Mouse (Mus musculus) layer of hippocampus, postnatal 14 days (tissue): Measurements from ENCODE around the gene Slc44a5. TPM values are rescaled to one million over a fixed set of nuclear protein-coding genes. Genes with fewer than 3 reads are reported as not detected.
A peak's percentile ranks its signal among the peaks of the same experiment; 100 is the strongest.

Experiments used
- DNase-seq, 2 experiments: peaks; one replicate each; pipeline ENCODE4 v3.0.0; 2021 to 2022; ENCODE audit warnings: low spot score in 2 of 2, mixed read lengths in 1 of 2
- long read RNA-seq, 2 experiments: library from polyadenylated mRNA; stranded (forward); transcript quantifications; one replicate each; pipeline ENCODE4 v2.0.0; 2021
- total RNA-seq, 2 experiments: library from RNA; stranded (reverse); gene quantifications; 2 replicates each; pipeline ENCODE4 v1.2.3; 2021

The Slc44a5 gene
- total RNA-seq = 10 to 100 TPM; 43.2 to 44.9 TPM
- long read RNA-seq, experiment 1, full-length matches to known transcripts = 2 of 9 reads
- long read RNA-seq, experiment 1, partial matches to known transcripts = 5 of 9 reads
- long read RNA-seq, experiment 1, other reads (novel, unspliced or antisense) = 2 of 9 reads
- long read RNA-seq, experiment 2, full-length matches to known transcripts = 3 of 16 reads
- long read RNA-seq, experiment 2, partial matches to known transcripts = 2 of 16 reads
- long read RNA-seq, experiment 2, other reads (novel, unspliced or antisense) = 11 of 16 reads

DNA sequence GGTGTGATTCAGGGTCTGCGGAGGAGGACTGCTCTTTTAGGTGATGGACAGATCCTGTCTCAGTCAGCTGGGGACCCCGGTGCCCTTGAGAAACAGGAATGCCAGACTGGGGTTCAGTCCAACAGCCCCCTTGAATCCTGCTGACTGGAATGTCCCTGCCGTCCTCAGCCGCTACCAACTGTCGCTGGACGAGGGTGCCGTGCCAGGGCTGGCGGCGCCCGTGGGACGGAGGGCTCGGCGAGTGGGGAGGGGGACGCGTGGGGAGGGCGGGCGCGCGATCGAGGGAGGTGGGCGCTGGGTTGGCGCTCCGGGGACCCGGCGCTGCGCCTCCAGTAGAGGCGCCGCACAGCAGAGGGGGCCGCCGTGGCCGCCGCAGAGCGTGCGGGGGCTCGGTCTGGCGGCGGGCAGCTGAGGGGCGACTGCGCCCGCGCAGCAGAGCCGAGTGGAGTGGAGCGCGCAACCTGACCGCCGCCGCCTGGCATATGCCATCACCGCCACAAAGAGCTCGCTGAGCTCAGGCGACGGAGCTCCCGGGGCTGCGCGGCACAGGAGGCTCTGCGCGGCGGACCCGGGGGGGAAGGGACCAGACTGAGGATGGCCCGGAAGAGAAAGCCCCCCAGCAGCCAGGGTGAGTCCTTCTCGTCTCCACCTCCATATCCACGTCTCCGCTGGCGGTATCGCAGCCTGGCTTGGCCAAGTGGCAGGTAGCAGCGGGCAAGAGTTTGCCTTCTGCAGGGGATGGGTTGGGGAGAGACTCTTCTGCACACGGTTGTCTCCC is at the start of gene Slc44a5:
TSS of gene Slc44a5 (plus strand) at position 266 of the 778 bp plus-strand sequence.
- DNase-seq = peak; percentile 38 to 54

DNA sequence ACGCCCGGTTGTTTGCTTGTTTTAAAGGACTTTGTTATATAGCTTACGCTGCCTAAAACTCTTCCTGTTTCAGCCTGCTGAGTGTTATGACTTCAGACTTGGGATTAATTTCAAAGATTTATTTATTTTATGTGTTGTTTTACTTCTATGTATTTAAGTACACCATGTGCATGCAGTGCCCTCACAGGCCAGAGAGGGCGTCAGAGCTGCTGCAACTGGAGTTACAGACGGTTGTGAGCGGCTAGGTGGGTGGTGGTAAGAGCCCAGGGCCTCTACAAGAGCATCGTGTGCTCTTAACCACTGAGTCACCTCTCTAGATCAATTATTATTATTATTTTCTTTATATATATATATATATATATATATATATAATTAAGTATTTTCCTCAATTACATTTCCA is 46.9 kb upstream of the Slc44a5 start:
- no peak for DNase-seq

DNA sequence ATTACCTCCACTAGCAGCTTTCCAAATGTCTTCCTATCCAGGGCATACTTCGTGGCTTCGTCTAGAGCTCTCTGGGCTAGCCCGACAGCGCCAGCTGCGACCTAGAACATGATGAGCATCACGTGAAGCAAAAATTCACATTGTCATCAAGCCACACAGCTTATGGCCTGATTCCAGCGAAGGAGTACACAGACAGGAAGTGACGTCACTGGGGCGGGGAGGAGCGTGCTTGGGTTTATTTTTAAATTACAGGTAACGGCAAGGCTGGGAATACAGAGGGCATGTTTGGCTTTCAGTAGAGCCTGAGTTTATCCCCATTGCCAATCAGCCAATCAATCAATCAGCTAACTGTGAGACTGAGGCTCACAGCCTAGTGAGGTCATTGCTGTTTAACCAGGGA is 43.7 kb upstream of the Slc44a5 start:
- DNase-seq = no peak

DNA sequence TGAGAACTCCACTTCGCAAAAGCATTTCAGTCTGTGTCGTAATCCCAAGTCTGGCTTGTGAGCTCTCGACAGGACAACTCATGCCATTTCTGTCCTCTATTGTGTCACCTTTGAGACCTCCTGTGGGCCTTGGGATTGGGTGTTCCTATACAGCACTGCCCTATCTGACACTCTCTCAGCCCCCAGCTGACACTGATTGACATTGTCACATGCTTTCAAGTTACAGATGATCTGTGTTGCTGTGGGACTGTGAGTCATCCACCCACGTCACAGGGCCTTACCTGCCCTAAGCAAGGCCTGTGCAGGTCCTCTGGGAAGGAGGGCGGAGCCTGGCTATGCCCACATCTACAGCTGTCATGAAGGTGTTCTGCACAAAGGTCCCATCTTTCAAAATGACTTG is 40.8 kb upstream of the Slc44a5 start:
- DNase-seq = no peak

DNA sequence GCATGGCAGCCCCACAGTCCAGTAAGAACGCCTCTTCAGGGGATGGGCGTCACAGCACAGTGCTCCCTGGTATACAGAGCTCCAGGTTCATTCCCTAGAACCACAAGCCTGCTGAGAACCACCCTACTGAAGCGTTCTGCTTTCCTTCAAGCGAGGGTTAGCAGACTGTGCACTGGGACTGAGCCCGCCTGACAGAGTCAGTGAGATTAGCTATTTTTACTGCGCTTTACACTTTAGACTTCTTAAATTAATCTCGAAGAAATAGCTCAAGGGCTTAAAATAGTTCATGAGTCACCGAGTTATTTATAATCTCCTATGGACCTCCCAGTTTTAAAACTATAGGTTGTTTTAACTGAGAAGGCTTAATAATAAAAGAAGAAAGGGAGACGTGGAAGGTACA is 37.4 kb upstream of the Slc44a5 start:
- no peak for DNase-seq

DNA sequence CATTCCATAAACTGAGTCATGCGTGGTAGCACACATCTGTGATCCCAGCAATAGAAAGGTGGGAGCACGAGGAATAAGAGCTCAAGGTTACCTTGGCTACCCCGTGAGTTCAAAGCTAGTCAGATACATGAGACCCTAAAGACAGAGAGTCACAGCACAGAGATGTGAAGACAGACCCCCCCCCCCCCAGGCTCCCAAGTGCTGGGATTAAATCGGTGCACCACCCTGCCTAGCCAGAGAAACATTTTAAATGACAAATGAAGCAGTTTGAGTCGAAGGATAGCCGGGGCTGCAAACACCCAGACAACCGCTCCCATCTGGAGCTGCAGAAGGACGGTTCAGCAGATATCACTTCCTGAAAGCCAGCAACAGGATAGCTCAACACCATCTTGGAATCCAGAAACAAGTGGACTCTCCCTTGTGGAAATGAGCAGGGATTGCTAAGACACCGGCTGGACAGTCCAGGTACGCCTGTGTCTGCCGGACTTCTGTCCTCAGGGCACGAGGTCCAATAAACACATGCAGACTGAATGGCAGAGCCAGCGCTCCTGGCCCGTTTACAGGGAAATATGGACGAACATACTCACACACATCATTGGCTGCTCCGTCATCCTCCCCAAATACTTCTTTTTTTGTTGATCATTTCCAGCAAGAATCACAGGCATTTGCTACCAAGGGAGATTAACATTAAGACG is 36.0 kb upstream of the Slc44a5 start:
- DNase-seq = no peak

DNA sequence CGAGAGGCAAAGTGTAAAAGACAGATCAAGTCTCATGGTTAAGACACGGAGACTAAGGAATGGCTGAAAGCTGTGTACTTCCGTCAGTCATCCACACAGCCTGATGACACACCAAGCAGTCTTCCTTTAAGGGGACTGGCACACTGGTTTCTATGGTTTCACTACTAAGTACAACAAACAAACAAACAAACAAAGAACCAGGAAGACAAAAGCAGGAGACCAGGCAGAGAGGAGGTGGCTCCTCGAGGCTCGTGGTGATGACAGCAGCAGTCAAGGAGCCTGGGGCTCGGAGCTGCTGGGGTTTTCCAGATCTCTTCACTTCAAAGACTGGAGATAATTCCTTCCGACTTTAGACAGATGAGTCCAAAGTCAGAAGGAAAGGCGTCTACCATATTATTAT is 33.2 kb upstream of the Slc44a5 start:
- no peak for DNase-seq

DNA sequence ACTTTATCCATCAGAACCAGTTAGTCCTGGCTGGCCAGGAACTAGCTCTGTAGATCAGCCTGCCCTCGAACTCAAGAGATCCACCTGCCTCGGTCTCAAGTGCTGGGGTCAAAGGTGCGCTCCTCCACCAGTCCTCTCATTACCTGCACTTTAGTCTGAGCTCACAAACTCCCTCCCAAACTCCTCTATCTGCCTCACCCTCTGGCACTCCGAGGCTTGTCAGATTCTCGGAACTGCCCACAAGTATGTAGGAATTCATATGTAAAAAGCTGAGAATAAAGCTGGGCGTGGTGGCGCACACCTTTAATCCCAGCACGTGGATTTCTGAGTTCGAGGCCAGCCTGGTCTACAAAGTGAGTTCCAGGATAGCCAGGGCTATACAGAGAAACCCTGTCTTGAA is 32.8 kb upstream of the Slc44a5 start:
- no peak for DNase-seq

DNA sequence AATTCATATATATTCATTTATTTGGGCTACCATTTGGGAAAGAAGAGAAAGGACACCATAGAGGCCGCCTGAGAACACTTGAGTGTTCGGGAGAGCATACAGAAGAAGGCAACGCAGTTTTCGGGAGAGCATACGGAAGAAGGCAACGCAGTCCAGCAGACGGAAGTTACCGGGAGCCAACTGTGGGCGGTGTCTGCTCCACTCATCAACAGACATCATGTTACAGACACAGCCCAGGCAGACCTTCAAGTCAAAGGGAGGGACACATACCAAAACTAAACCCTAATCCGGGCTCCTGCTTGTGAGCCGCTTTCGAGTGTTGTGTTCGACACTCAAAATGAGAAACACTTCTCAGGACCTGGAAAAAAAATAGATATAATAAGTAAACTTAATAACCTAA is 31.6 kb upstream of the Slc44a5 start:
- DNase-seq = no peak

DNA sequence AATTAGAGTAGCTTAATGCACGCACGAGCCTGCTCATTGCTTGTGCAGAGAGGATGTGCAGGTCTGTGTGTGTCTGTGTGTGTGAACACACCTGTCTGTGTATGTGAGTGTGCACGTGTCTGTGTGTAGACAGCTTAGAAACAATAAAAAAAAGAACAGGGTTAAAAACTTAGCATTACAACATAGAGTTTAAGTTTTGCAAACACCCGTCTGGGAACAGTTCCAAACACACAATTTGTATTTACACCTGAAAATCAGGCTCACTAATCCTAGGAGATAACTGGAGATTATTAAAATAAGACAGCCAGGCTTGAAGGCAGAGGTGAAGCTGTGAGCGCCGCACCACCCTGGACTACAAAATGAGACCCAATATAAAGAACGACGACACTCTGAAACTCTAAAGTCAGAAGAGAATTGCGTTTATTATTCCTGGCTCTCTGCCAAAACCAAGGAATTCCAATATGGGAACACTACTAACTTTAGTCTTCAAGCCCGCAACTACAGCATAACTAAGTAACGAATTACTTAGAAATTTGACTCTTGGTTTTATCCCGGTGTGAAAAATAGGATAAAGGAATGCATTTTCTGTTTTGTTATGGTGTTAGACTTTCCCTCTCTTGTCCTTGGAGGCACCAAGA is 30.1 kb upstream of the Slc44a5 start:
- DNase-seq = no peak

DNA sequence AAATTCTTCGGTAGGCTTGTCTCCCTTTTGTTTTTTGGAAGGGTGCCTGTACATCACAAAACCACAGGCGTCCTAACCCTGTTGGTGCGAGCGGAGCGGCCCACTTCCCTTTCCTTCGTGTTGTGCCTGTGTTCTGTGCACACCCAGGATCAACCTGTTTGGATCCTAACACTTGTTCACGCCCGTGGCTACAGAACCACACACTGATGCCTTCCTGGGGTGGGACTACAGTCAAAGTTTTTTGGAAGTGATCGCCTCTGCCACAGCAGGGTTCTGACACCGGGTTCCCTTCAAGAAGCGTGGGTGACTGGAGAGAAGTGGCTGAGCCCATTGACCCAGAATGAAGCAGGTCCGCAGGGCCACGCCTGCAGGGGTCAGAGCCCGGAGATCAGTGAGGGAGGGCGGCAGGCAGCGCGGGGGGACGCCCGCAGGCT is 29.3 kb upstream of the Slc44a5 start:
- DNase-seq = no peak

DNA sequence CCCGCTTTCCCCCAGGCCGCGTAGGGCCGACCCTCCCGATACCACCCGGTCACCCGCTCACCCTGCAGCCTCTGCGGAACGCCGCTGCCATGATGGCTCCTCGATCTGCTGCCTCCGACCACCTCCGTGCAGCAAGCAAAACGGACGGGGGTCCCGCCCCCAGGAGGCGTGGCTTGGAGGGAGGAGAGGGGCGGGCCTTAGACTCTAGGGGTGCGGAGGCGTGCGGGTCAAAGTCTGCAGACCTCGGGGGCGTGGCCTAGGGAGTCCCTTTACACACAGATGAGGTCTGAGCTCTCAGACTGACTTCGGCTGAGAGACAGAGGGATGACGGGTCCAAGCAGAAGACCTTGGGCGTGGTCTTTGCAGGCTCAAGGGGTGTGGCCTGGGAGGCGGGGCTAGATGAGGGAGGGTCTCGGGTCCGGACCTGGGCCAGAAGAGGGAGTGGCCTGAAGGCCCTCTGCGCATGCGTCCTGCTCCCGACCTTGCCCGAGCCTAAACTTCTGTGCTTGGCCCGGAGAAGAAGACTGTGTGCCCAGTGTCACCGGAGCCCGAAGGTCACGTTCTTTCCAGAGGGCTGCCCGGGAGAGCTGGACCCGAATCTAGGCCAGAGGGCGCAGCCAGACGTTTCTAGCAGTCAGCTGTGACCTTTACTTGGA is 28.8 kb upstream of the Slc44a5 start, which contains the start of gene Acadm:
TSS of gene Acadm (minus strand) at position 298 of the 656 bp plus-strand sequence.
- peak; percentile 93 to 95 for DNase-seq

DNA sequence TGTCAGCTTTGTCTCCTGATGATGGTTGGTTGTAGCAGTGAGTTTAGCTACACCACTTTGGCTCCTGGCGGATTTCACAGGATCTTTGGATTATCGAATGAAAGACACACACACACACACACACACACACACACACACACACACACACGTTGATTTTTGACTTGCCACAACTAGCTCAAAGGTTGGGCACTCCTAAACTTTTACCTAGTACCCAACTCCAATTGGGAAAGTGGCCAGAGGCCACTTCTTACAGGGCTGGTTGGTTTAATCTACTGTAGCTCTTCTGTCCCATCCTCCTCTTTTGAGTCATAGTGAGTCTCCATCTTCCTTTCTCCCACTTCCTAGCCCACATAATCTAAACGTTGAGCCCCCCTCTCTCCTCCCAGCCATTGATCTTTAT is 26.0 kb upstream of the Slc44a5 start:
- DNase-seq = no peak

DNA sequence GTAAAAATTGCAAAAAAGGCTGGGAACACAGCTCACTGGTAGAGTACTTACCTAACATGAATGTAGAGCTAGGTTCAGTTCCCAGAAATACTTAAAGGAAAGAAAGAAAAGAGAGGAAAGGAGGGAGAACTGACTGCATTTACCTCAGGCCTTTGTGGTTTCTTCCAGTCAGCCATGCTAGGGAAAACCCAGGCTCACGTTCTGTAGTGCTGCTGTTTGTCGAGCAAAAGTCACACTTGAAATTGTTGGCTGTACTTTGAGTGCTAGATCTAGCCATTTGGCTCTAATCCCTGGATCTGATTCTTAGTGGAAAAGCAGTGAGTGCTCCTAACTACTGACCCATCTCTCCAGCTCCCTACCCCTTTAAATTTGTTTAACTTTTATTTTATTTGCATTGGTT is 25.1 kb upstream of the Slc44a5 start:
- DNase-seq = no peak

DNA sequence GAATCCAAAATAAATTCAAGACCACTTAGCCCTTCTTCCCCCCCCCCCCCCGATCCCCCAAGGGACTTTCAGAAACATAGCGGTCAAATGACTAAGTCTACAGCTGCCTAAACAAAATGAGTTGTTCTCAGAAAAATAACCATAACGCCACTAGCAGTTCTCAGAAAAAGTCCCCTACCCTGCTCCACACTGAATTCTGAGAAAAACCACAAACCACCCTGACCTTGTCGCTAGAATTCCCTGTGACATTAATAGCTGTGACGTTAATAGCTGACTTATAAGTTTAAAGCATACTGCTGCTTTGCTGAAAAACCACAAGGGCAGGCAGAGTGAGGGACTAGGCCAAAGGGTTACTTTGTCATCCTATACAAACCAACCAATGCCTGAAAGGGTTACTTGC is 15.3 kb upstream of the Slc44a5 start:
- DNase-seq = no peak

DNA sequence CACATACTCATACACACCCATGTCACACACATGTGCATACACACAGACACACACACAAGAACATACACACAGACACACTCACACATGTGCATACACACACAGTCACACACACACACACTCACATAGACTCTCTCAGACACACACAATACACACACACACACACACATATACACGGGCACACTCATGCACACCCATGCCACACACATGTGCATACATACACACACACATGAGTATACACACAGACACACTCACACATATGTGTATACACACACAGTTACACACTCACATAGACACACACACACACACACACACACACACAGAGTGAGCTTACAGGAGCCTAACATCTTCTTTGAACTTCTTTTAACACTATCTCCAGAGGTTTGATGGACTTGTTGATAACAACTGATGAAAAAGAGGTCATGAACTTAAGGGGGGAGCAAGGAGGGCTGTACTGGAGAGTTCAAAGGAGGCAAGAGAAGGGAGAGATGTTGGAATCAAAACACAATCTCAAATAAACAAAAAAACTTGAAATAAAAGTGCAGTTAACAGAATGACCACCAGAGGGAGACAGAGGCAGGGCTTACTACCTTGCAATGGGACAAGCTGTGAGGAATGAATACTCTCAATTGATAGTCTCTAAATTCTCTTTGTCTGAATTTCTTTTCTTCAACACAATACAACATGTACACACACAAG is 14.1 kb upstream of the Slc44a5 start:
- DNase-seq = peak in 1 of 2 experiments; percentile 75

DNA sequence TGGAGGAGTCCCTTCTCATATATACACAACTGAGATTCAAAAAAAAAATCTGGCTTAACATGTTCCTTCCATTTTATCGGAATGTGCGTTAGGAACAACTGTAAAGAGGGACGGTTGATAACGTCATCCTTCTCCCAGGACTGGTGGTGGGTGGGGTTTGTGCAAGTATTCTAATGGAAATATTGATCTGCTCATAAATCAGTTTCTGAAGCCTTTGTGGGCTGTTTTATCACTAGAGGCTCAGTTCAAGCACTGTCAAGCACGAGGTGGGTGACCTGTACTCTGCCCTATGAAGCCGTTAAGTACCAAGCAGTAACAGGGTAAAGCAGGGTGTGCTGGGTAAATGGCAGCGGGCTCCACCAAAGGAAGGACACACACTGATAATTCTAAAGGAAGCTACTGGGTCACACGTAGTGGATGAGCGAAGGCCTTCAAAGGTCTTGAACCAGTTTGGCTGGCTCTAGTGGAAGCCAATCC is 13.5 kb upstream of the Slc44a5 start:
- DNase-seq = no peak

DNA sequence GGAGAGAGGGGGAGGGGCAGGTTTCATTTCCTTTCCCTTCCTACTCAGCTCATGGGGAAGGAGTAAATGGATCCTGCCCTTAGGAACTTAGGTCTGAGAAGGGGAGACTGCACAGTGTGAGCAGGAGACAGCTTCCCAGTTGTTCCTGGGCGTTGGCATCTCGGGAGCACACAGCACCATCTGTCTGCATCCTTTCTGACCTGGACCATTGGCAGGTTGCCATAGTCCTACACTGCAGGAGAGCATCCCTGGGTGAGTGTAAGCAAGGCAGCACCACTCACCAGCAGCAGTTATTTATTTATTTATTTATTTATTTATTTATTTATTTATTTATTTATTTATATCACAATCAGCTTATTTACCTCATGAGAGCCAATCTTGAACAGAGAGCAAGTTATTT is 12.4 kb upstream of the Slc44a5 start:
- DNase-seq = no peak

DNA sequence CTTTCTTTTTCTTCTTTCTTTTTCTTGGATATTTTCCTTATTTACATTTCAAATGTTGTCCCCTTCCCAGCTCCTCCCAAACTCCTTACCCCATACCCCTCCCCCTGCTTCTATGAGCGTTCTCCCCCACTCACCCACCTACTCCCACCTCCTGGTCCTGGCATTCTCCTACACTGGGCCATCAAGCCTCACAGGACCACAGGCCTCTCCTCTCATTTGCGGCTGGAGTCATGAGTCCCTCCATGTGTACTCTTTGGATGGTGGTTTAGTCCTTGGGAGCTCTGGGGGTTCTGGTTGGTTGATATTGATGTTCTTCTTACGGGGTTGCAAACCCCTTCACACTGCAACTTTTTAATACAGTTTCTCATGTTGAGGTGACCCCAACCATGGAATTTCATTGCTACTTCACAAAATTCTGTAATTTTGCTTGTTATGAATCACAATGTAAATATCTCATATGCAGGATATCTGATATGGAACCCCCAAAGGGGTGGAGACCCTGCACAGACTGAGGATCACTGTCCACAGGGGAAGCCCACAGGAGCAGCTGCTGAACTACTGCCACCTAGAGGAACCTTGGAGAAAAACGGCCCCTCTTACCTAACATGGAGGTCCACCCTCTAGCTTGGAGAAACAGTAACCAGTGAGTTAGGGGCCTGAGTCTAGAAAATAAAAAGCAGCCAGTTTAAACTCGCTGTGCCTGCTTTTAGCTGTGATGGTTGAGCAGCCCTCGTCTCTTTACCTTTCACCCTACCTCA is 11.4 kb upstream of the Slc44a5 start:
- DNase-seq = no peak

DNA sequence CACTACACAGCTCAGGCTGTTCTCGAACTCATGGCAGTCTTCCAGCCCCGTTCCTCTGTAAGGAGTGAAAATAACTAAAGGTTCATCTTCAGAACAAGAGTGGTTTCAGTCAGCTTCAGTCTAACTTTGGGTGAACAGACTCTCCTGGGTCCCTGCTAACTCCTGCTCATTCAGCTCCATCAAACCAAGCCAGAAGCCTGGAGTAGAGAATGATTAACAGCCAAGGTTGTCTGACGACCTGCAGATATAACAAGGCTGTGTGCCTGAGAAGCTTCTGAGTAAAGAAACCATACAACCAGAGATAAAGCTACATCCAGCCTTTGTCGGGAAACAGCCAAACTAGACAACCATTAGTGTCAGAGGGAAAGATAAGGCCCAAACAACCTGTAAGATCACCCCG is 5.8 kb upstream of the Slc44a5 start:
- no peak for DNase-seq
